Mouse (Mus musculus) CH12.LX (cell line): Measurements from ENCODE around the gene Grk5.

Source experiments
- BHLHE40 ChIP-seq: IDR thresholded peaks from 2 replicates; pipeline ENCODE4 v1.6.1; 2011; ENCODE audit warnings: mild to moderate bottlenecking, low read depth, low read length, improper control_type of control experiment
- CTCF ChIP-seq, 2 experiments: IDR thresholded peaks in 1 of 2; conservative IDR thresholded peaks in 1 of 2; 2 replicates each; pipeline ENCODE4 v1.5.1; 2011 to 2012; ENCODE audit warnings: low read depth in 2 of 2, low read length in 2 of 2, improper control_type of control experiment in 1 of 2, inconsistent platforms in 1 of 2, mild to moderate bottlenecking in 1 of 2, moderate library complexity in 1 of 2
- ELF1 ChIP-seq: IDR thresholded peaks from 2 replicates; pipeline ENCODE4 v1.6.1; 2014; ENCODE audit warnings: low read depth, mild to moderate bottlenecking, inconsistent platforms, low read length, improper control_type of control experiment
- KAT2A ChIP-seq: IDR thresholded peaks from 2 replicates; pipeline ENCODE4 v1.6.1; 2012; ENCODE audit warnings: low read length, improper control_type of control experiment, inconsistent platforms; ENCODE audit not compliant: insufficient replicate concordance
- MAX ChIP-seq: IDR thresholded peaks from 2 replicates; pipeline ENCODE4 v1.6.1; 2011; ENCODE audit warnings: low read length, improper control_type of control experiment
- NRF1 ChIP-seq: IDR thresholded peaks from 2 replicates; pipeline ENCODE4 v1.6.1; 2014; ENCODE audit warnings: low read depth, mild to moderate bottlenecking, inconsistent platforms, low read length, improper control_type of control experiment, moderate library complexity
- PAX5 ChIP-seq: IDR thresholded peaks from 2 replicates; pipeline ENCODE4 v1.6.1; 2012; ENCODE audit warnings: low read length, inconsistent platforms, mixed read lengths
- POLR2A ChIP-seq: IDR thresholded peaks from 2 replicates; pipeline ENCODE4 v1.6.1; 2011; ENCODE audit warnings: low read depth, mild to moderate bottlenecking, improper control_type of control experiment, low read length
- UBTF ChIP-seq: IDR thresholded peaks from 2 replicates; pipeline ENCODE4 v1.6.1; 2012; ENCODE audit warnings: low read depth, mild to moderate bottlenecking, inconsistent platforms, low read length, improper control_type of control experiment, moderate library complexity
- USF2 ChIP-seq: conservative IDR thresholded peaks from 2 replicates; pipeline ENCODE4 v1.6.1; 2011; ENCODE audit warnings: low read depth, low read length, improper control_type of control experiment
- ZKSCAN1 ChIP-seq: IDR thresholded peaks from 2 replicates; pipeline ENCODE4 v1.6.1; 2012; ENCODE audit warnings: low read depth, inconsistent platforms, low read length, improper control_type of control experiment, borderline replicate concordance

- TF ChIP-seq ELF1 = no peak
- TF ChIP-seq POLR2A = no peak
- no peak for TF ChIP-seq NRF1
- TF ChIP-seq CTCF (conservative IDR thresholded peaks at IDR 0.05 in 1 of 2, IDR thresholded peaks at IDR 0.05 in 1 of 2; ENCODE audit: low read depth in 2 of 2, low read length in 2 of 2) = no peak
- TF ChIP-seq ZKSCAN1 = no peak
- peak; percentile 35; the same call in 1 of the 2 replicates for TF ChIP-seq BHLHE40
- TF ChIP-seq KAT2A = no peak
- TF ChIP-seq MAX = no peak
- no peak for TF ChIP-seq USF2
- no peak for TF ChIP-seq PAX5
- no peak for TF ChIP-seq UBTF
Measured at GRCm38 (mm10) chr19:60890391-60891122, 1.0 kb downstream of the Grk5 start.
